Mouse (Mus musculus) macrophage (primary cell): ENCODE measurements around the gene U90926. TPM values are rescaled to one million over a fixed set of nuclear protein-coding genes. Genes with fewer than 3 reads are reported as not detected.

Experiments used
- H3K27ac ChIP-seq: fragments of 350-480 bp; formaldehyde crosslinking; 2 replicates; pipeline ENCODE4 v1.9.0; 2021
- H3K36me3 ChIP-seq: fragments of 350-480 bp; formaldehyde crosslinking; 2 replicates; pipeline ENCODE4 v1.9.0; 2021; ENCODE audit errors: inconsistent target
- H3K4me3 ChIP-seq: fragments of 350-480 bp; formaldehyde crosslinking; 2 replicates; pipeline ENCODE4 v1.9.0; 2021; ENCODE audit errors: inconsistent target
- H3K79me2 ChIP-seq: fragments of 350-480 bp; formaldehyde crosslinking; 2 replicates; pipeline ENCODE4 v1.9.0; 2021; ENCODE audit errors: inconsistent target
- WGBS: methylation state at CpG from one replicate; pipeline ENCODE4 v1.1.7; 2026; ENCODE audit warnings: inconsistent platforms; ENCODE audit not compliant: missing documents; 5-methylcytosine and 5-hydroxymethylcytosine counted together
- polyA plus RNA-seq: library from polyadenylated mRNA; stranded (reverse); fragments of 250-400 nt; gene quantifications from 3 replicates; pipeline ENCODE4 v1.2.4, GENCODE M21; 2018; ENCODE audit warnings: inconsistent platforms

The U90926 gene
- polyA plus RNA-seq, 1 experiment from 2014 or later: not detected

GRCm38 (mm10) chr5:92231836-92232235, 16.6 kb upstream of the U90926 start:
- Histone ChIP-seq H3K79me2 (no peaks in the 10 kb centered on the region), H3K4me3 (no peak overlapping the region), H3K27ac (no peak overlapping the region), H3K36me3 (no peaks in the 10 kb centered on the region)
- 83% methylated on average over 10 of the region's 10 CpGs for WGBS

GRCm38 (mm10) chr5:92230306-92230705, 15.1 kb upstream of the U90926 start:
- H3K36me3 ChIP-seq: no peaks in the 10 kb centered on the region
- no peak overlapping the region for H3K27ac ChIP-seq
- no peaks in the 10 kb centered on the region for H3K79me2 ChIP-seq
- H3K4me3 ChIP-seq: no peak overlapping the region
- 87% methylated on average over 11 of the region's 11 CpGs for WGBS

GRCm38 (mm10) chr5:92229514-92229913, 14.3 kb upstream of the U90926 start:
- Histone ChIP-seq H3K27ac (no peak overlapping the region), H3K79me2 (no peaks in the 10 kb centered on the region), H3K36me3 (no peaks in the 10 kb centered on the region), H3K4me3 (no peak overlapping the region)
- 98% methylated on average over 3 of the region's 3 CpGs for WGBS

GRCm38 (mm10) chr5:92228776-92229175, 13.6 kb upstream of the U90926 start:
- no peak overlapping the region for H3K27ac ChIP-seq
- no peaks in the 10 kb centered on the region for H3K79me2 ChIP-seq
- H3K36me3 ChIP-seq: no peaks in the 10 kb centered on the region
- WGBS: 74% methylated on average over 10 of the region's 10 CpGs
- no peak overlapping the region for H3K4me3 ChIP-seq

- 60% methylated on average over 7 of the region's 7 CpGs for WGBS
- Histone ChIP-seq H3K27ac (no peak overlapping the region), H3K36me3 (no peaks in the 10 kb centered on the region), H3K79me2 (no peaks in the 10 kb centered on the region), H3K4me3 (no peak overlapping the region)
Observed at GRCm38 (mm10) chr5:92227782-92228181, 12.6 kb upstream of the U90926 start.

- Histone ChIP-seq H3K4me3 (no peak overlapping the region), H3K27ac (no peak overlapping the region), H3K36me3 (no peaks in the 10 kb centered on the region), H3K79me2 (no peaks in the 10 kb centered on the region)
- 90% methylated on average over 7 of the region's 8 CpGs for WGBS
Observed at GRCm38 (mm10) chr5:92220287-92220902, 5.2 kb upstream of the U90926 start.

- H3K27ac ChIP-seq: no peak overlapping the region
- WGBS: 49% methylated on average over 6 of the region's 6 CpGs
Observed at GRCm38 (mm10) chr5:92219826-92220225, 4.6 kb upstream of the U90926 start.

GRCm38 (mm10) chr5:92218915-92219793, 3.9 kb upstream of the U90926 start:
- Histone ChIP-seq H3K36me3 (no peaks in the 10 kb centered on the region), H3K4me3 (no peak overlapping the region), H3K79me2 (no peaks in the 10 kb centered on the region), H3K27ac (no peak overlapping the region)
- WGBS: 66% methylated on average over 17 of the region's 17 CpGs

More at GRCm38 (mm10) chr5:92219826-92220225, 4.6 kb upstream of the U90926 start:
- Histone ChIP-seq H3K79me2 (no peaks in the 10 kb centered on the region), H3K4me3 (no peak overlapping the region), H3K36me3 (no peaks in the 10 kb centered on the region)

- no peaks in the 10 kb centered on the region for H3K36me3 ChIP-seq
- no peak overlapping the region for H3K4me3 ChIP-seq
- no peak overlapping the region for H3K27ac ChIP-seq
- no peaks in the 10 kb centered on the region for H3K79me2 ChIP-seq
- 91% methylated on average over 4 of the region's 4 CpGs for WGBS
Observed at GRCm38 (mm10) chr5:92212231-92212630, 3.0 kb downstream of the U90926 start.

GRCm38 (mm10) chr5:92210205-92210604, 5.0 kb downstream of the U90926 start:
- Histone ChIP-seq H3K79me2 (no peaks in the 10 kb centered on the region), H3K36me3 (no peaks in the 10 kb centered on the region), H3K27ac (no peak overlapping the region), H3K4me3 (no peak overlapping the region)
- 84% methylated on average over 8 of the region's 8 CpGs for WGBS

GRCm38 (mm10) chr5:92206121-92206520, 9.1 kb downstream of the U90926 start:
- Histone ChIP-seq H3K4me3 (no peak overlapping the region), H3K27ac (no peak overlapping the region), H3K79me2 (no peaks in the 10 kb centered on the region), H3K36me3 (peaks cover 17% of the 10 kb centered on the region; the same call in 1 of the 2 replicates)
- 97% methylated on average over 6 of the region's 6 CpGs for WGBS

- 93% methylated on average over 5 of the region's 5 CpGs for WGBS
- peaks cover 22% of the 10 kb centered on the region for H3K36me3 ChIP-seq
- no peak overlapping the region for H3K4me3 ChIP-seq
- H3K27ac ChIP-seq: no peak overlapping the region
- H3K79me2 ChIP-seq: no peaks in the 10 kb centered on the region
Observed at GRCm38 (mm10) chr5:92205706-92206105, 9.5 kb downstream of the U90926 start.

GRCm38 (mm10) chr5:92205184-92205583, 10.0 kb downstream of the U90926 start:
- Histone ChIP-seq H3K79me2 (no peaks in the 10 kb centered on the region), H3K27ac (no peak overlapping the region), H3K36me3 (peaks cover 27% of the 10 kb centered on the region), H3K4me3 (no peak overlapping the region)
- WGBS: 11% methylated on average over 7 of the region's 7 CpGs

- 74% methylated on average over 6 of the region's 6 CpGs for WGBS
- H3K27ac ChIP-seq: no peak overlapping the region
- H3K79me2 ChIP-seq: no peaks in the 10 kb centered on the region
- peaks cover 35% of the 10 kb centered on the region for H3K36me3 ChIP-seq
- no peak overlapping the region for H3K4me3 ChIP-seq
Observed at GRCm38 (mm10) chr5:92204162-92205036, 10.8 kb downstream of the U90926 start.
